Mouse (Mus musculus): ENCODE data around the gene Shisa6.

The Shisa6 gene

DNA sequence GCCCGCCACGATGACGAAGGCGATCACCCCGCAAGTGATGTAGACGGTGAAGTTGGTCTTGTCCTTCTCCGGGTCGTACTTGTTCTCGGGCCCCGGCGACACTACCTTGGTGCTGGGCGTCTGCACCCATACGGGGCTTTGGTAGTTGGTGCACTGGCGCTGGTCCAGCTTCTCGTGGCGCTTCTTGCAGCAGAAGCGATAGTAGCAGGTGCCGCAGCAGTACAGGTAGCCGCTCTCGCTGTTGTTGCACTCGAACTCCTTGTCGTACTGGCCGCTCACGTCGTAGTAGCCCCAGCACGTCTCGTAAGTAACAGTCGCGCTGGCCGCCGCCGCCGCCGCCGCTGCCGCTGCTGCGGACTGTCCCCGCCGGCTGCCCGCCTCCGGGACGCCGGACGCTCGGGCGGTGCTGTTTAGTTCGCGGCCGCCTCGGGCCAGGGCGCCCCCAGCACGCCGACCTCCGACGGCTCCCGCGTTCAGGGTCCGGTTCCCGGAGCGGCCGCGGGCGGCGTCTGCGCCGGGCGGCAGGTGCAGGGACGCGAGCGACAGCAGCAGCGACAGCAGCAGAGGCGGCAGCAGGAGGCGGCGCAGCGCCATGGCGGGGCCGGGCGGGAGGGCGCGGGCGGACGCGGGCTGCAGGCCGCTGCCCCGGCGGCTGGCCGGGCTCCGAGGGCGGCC is at the start of gene Shisa6:
Shisa6 (minus strand) TSS at position 594 of the 675 bp plus-strand sequence.
- peak; percentile 65 for DNase-seq

DNA sequence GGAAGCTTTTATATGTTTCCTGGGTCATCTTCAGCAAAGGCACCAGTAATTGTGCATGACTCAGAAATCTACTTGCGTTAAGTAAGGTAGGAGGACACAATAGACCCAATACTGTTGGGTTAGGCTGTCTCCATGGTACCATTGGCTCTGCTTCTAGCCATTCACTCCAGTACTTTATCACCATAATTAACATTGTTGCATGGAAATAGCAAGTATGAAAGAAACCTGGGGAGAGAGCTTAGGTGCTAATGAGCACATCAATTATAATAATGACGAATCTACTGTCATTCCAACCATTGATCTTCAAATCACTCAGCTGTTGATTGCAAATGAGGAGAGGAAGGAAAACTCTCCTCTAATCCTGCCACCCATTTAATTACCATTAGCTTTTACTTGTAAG is 48.1 kb upstream of the Shisa6 start:
- DNase-seq, result peak; percentile 35

DNA sequence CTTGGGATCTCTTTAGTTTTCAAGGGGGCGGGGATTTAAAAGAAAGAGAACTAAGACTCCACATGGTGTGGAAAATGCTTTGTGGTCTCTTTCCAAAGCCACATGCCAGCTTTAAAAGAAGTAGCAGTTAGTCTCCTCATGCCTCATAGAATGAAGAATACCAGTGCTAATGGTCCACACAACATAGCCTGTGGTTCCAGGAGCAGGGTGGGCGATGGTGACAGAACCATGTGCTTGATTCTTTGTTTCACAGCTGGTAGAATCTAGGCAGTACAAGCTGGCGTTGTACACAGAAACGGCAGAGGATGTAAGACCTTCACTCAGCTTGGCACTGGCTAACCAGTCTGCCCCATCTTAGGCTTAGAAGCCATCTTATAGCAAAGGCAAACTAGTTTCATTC is 43.3 kb upstream of the Shisa6 start:
- no peak for DNase-seq

DNA sequence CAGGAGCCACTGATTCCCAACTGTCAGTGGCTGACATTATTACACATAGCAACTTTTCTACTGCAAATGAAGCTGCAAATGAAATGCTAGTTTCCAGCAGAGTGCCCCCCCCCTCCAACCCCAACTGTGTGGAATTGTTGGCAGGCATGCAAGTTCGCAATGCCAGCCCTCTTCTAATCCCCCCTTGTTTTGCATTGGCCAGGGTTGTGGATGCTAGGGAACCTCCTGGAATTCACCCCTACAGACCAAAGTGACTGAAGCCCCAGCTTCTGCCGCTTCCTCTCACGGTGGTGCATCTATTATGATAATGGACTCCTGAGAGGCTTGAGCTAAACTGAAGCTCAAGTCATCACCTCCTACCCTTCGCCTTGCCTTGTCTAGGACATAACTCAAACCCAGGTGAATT is 42.6 kb upstream of the Shisa6 start:
- no peak for DNase-seq

DNA sequence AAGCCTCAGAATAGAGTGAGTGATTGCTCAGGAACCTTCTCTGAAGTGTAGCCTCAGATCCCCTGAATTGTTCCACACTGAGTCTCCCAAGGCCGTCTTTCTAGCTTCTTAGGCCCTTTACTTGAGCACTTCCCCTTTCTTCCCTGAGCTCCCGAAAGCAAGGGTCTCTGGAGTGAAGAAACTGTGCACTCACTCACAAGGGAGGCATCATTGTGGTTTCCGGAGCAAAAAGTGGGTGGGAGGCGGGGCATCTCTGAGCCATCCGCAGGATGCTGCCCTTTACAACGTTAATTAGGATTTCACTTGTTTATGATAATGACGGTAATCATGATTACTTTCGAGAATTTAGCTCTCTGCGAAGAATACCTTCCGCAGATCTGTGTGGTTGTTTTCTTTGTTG is 41.6 kb upstream of the Shisa6 start:
- DNase-seq, result no peak

DNA sequence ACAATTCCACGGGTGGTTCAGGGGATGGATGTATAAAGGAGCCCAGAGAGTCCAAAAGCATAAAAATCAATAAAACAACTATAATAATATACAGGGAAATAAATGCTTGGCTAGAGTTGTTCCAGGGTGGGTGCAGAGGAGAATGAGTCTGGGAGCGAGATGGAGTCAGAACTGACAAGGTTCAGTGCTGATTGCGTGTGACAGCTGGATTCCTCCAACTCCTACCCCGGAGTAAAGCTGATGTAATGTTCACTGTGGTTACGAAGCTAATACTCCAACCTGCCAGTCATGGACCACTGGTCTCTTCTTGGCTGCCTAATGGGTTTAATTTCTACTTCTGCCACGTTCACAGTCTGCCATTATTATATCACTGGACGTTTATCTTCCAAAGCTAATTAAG is 36.5 kb upstream of the Shisa6 start:
- DNase-seq, result peak; percentile 26

DNA sequence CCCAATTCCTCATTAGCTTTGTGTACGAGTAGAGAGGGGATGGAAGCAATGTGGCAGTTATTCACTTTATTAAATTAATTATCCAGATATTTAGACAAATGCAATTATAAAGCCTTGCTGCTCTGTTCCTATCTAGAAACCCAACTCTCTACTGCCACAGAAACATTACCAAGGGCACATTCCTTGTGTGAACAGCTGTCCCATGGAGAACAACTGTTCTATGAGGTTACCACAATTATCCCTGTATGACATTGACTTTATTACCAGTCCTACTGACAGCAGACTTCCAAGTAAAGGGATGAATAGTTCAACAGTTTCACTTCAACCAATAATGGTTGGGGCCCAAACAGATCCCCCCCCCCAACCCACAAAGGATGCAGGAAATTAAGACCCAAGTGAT is 12.1 kb upstream of the Shisa6 start:
- DNase-seq, result no peak

DNA sequence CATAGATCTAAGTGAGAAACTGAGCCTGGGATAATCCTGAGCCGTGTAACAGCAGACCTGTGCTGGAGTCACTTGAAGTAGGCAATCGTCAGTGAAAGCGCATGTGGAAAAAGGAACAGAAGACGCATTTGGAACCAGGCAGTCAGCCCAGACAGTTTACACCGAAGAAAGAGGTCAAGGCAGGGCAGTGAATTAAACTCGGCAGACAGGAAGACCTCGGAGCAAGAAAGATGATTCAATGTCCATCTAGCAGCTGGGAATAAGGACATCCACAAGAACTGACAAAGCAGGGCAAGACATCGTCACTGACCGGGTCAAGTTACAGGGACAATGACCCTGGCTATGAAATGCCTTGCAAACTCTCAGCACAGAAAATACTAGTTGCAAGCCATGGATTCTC is 10.1 kb upstream of the Shisa6 start:
- no peak for DNase-seq

DNA sequence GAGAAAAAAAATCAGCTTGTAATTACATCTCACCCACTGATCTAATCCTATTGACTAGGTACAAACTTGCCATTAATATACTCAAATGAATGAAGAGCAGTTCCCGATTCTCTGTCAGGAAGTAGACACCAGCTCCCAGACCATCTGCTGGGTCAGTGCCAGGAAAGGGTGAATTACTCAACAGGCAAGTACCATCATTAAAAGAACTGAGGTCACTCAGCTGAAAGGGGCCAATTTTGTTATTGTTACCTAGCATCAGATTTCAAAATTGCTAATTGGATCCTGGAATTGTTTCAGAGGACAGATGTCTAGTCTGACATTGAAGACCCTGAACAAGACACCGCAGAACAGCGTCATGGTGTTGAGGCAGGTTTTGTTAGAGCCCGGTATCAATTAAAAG is 9.4 kb upstream of the Shisa6 start:
- DNase-seq, result peak; percentile 80

DNA sequence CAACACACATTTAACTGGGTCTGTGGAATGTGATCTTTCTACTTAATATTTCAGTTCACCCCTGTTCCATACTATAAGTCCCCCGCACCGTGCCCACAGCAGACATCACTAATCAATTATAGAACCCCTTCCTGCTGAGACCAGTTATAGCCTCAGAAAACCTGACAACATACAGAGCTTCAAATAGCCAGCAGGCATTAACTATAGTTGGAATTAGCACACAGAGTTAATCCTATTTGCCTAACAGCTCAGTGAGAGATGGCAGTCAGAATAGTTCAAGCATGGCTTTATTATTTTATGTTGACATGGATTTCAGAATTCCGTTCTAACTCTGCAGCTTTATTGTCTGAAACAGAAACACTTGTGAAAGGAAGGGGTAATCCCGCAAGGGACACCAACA is 8.5 kb upstream of the Shisa6 start:
- DNase-seq, result peak; percentile 55

DNA sequence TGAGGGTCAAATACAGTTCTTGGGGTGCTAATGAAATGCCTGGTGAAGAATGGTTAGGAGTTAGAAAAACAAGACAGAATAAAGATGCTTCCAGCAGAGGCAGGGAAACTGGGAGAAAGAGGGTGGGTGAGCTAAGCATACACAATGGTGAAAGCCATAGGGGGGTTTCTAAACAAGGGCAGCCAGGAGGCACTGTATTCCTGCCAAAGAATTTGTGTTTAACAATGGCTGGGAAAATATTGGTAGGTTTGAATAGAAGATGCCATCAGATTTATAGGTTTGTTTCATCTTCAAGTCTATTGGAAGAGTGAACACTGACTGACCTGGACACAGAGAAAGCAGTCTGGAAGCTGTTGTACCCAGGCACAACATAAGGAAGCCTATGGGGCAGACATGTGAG is 2.4 kb upstream of the Shisa6 start:
- no peak for DNase-seq

DNA sequence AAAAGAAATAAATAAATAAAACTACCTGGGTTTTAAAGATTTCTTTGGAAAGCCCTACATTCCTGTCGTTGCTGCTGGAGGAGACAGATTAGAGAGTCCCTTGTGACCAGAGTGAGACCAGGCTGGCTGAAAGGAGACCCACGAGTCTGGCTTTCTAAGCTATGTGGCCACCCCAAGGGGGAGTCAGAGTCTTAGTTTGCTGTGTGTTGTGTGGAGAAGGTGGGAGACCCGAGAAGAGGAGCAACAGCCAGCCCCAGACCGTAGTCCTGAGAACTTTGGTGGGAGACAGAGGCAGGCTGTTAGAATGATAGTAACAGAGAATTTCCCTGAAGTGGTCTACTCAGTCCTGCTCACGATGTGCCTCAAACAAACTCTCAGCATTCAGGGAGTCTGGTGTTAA is 1.6 kb upstream of the Shisa6 start:
- DNase-seq, result peak; percentile 51

DNA sequence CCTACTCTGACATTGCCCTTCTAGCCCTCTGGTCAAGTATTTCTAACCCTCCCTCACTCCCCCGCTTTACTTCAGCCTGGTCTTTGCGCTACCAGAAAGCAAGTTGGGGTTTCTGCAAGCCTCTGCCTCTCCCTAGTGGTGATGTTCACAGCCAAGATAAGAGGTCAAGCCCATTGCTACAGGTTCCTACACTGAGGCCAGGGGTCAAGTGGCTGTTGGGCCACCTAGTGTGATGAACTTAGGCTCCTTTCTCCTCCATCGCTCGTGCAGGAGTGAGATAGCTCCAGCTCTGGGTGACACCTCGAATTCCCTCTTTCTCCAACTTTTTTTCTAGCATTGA is 1.2 kb upstream of the Shisa6 start:
- peak; percentile 43 for DNase-seq

DNA sequence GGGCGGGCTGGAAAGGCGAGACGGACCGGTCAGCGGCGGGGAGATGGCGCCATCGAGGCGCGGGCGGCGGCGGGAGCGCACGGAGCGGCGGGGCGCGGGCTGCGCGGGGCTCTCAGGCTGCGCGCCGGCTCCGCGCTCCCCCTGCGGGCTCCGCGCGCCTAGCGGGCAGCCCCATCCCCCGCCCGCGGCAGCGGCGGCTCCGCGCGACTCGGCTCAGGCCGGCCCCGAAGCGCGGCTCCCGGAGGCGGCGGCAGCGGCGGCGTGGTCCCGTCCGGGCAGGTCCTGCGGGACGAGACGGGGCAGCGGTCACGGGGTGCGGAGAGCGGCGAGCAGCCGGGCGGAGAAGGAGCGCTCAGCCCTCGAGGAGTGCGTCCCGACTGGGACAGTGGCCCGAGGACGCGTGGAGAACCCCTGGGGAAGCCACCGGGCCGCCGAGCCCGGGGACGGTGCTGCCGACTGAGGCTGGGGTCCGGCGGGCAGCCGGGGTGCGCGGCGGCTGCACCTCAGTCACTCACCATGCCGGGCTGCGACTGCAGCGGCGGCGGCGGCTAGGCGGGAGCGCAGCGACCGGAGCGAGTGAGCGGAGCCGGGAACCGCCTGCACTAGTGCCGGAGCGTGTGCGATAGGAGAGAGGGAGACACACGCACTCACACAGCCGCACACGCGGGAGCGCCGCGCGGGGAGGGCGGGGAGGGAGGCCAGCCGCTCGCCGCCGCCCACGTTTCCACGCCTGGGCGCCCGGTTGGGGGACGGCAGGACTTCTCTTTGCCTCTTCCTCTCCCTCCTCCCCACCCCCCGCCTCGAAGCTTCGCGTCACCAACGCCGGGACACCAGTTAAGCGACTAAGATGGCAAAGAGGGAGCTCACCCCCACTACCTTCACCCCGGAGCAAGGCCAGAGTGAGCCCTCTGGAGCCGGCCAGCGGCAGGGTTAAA is 549 bp upstream of the Shisa6 start:
- DNase-seq, result peak; percentile 62

DNA sequence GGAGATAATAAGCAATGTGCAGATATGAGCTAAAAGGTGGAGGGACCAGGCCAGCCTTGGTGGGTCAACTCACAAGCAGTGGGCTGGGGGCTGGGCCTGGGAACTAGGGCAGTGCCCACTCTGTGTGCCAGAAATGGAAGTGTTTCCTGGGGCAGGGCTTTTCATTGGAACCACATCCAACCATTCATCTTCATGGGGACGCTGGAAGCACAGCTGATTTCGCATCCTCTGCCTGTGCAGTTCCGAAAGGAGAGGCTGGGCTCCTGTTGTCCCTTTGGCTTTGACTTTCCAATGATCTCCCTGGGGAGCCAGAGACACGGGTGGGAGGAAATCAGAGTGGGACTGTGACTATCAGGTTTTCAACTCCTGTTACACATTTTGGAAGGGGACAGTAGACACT is 1.5 kb downstream of the Shisa6 start:
- no peak for DNase-seq

DNA sequence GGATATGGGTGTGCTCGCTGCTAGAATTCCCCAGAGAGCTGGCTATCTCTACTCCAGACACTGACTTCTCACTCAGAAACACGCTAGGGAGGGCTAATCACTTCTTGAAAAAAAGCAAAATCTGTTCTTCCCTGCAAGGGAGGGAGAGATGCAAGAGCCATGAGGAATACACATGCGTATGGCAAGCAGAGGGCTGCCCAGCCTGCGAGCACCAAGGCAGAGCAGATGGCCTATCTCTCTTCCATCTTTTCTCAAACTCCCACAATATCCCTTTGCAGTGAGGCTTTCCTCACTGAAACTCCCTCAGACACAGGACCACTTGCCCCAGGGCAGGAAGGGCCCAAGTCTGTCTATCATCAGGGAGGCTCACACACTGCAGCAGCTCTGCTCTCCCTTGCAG is 3.4 kb downstream of the Shisa6 start:
- DNase-seq, result no peak

DNA sequence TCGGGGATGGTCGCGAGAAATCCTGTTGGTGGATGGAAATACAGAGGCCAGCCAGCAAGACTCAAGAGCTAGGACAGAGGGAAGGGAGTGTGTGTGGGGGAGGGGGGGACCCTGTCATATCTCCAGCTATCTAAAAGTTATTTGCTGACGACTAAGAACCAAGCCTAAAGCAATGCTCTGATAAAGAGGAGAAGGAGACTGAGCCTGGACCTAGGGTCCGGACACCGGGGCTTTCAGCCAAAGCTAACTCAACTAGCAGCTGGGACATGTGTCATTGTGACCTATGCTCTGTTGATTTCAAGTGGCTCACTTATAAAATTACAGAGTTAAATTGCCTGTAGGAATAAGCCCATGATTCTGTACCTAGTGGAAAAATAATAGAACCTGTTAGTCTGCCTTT is 6.4 kb downstream of the Shisa6 start:
- no peak for DNase-seq

DNA sequence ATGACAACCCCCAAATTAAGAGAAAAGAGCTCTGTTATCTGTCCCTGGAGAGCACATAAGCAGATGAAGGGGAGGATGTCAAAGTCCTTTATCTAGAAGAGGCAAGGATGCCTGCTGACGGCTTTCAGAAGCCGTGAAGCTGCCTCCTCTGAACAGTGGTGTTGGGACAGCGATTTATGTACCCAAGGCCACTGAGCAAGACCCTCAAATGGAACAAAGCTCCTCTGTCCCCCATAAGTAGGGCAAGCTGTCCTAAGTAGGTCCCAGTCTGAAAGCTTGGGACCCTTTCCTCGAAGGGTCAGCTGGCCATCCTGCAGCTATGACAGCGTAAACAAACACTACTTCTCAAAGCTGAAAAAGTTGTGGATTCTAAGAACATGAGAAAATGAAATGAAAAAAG is 11.4 kb downstream of the Shisa6 start:
- DNase-seq, result no peak

DNA sequence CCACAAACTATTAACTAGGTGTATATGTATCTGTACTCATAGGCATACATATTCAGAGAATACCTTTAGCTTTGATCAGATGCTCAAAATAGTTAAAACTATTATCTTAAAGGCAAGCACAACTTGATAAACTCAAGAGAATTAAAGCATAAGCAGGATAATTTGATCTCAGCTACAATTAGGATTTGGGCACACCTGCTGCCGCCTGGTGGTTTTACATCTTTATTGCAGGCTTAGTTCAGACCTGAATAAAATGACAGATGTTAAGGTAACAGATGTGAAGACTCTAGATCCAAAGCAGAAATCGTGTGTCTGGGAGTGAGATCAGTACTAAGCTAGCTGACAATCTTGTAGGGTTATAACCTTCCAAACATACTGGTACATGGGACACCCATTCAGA is 24.8 kb downstream of the Shisa6 start:
- no peak for DNase-seq

DNA sequence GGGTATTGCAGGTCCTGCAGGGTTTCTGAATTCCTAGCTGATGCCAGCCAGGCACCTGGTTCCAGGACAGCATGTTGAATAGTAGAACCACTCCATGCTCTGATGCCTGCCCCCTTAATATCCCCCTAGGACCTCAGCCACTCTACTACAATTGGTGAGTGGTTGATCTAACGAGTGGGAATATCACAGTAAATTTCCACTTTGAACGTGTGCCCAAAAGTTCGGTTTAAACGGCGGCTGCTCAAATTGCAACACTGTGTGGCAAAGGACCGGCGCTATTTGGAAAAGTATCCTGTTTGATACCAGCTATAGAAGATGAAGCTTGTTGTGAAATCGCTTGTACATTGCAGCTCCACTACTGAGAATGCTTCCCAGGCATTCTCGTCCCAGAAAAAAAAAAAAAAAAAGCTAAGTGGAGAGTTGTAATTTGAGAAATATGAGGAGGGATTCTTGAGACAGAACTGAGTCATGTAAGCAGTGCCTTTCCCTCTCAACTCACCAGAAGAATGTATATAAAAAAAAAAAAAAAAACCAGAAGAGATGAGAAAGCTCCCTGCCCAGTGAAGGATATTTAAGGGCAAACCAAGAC is 26.8 kb downstream of the Shisa6 start:
- no peak for DNase-seq

DNA sequence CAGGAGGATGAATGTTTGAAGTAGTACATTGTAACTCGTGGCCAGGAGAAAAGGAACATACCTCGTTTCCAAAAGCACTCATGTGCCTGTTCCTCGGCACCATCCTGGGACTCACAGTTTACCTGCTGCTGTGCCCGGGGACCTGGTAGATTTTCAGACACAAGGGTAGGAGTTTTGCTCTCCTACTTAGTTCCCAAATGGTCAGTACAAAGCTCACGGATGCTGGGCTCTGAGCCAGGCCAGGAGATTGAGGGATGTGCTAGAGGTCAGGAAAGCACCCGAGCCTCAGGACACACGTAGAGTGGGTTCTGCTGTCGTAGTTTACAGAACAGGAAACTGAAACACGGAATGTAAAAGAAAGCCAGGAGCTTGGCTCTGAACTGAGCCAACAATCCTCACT is 29.5 kb downstream of the Shisa6 start:
- DNase-seq, result no peak

DNA sequence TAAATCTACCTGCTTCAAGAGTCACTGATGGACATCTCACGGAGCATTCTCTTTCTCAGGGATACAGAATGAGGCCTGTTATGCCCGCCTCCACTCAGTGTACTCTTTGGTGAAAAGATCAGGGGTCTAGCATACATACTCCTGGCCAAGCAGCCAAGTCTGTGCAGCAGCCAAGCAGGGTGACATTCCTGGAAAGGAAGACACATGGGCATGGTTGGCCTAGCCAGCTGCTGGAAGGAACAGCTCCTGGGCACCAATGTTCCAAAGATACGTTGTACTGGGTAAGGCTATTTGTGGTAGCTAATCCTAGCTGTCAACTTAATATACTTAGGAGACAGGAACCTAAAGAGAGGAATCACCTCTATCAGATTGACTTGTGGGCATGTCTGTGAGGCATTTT is 31.4 kb downstream of the Shisa6 start:
- DNase-seq, result no peak

DNA sequence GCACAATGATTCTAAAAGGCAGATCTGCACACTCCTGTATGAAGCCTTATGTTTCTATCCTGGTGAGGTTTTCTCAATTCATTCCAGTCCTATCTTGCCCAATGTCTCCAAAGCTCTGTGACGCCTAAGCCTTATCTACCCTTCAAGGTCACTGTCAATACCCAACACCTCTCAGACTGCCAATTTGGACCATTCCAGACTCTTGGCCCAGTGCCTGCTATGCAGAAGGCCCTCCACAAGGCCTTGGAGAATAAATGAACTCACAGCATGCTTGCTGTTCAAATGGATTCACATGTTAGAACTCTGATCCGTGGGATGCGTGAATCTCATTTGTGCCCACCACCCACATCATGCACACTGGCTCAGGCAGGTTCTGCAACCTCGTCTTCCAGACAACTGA is 38.0 kb downstream of the Shisa6 start:
- no peak for DNase-seq

DNA sequence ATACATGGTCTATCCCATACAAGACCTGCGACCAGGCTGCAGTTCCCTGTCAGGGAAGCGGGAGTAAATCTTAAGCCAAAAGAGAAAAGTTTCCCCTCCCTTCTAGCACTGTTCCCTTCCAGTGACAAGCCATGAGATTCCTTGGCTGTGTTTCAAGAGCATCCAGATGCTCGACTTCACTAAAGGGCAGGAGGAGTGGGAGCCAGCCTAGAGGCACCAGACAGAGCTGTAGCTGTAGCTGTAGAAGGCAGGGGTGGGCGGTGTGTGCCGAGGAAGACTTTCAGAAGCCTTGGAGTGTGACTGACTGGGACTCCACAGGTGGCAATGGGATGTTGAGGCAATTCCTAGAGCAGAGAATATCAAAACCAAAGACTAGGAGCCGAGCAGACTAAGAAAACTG is 43.3 kb downstream of the Shisa6 start:
- no peak for DNase-seq
